Mouse (Mus musculus): ENCODE results near the gene Tmem186. TPM values are rescaled to one million over a fixed set of nuclear protein-coding genes. Genes with fewer than 3 reads are reported as not detected.

Gene Tmem186
- polyA plus RNA-seq, 1 experiment from 2014 or later: 11.1 TPM

DNA sequence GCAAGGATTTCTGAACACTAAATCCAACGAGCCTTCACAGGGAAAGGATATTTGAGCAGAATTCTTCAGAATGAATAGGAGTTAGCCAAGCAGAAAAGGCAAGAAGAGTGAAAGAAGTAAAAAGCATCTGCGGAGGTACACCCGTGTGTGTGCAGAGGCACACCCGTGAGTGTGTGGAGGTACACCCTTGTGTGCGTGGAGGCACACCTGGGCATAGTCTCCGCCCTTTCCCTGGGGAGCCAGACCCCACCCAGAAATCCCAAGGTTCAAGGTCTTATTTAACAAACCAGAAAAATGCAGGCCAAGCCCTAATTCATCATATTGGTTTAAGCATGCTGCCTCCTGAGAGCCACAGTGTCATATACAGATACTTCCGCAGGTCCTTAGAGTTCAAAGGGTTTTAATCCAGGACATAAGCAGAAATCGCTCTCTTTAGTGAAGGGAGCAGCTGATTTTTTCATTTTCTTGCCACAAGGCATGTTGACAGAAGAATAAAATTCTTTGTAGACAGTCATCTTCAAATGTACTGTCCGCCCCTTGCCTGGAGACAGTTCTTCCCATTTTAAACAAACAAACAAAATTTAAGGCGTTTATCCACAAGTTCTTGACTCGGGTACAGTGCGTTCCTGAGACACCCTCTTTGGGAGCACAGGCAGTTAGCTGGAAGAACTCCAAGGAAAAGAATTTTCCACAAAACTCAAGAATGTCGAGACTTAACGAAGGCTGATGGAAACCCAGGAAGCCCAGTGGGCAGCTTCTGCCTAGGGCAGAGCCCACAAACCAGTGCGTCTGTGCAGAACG, 17.0 kb downstream of the Tmem186 start:
- TF ChIP-seq EP300 (optimal IDR thresholded peaks at IDR 0.05): no peak
- TF ChIP-seq CTCF (IDR thresholded peaks at IDR 0.05; ENCODE audit: low read depth): no peak
- no peak overlapping the region for H3K4me3 ChIP-seq (ENCODE audit: low read depth, low read length)
- no peaks in the 10 kb centered on the region for H3K27me3 ChIP-seq (ENCODE audit: control insufficient read depth, insufficient read depth, low read length)
- H3K27ac ChIP-seq (replicated peaks): peak overlapping the region; percentile 53; the same call in 1 of the 2 replicates
- H3K4me2 ChIP-seq (replicated peaks; ENCODE audit: low read depth): no peak overlapping the region
- ATAC-seq (ENCODE audit: low FRiP score, low TSS enrichment) (peak; percentile 85), DNase-seq (ENCODE audit: low spot score) (peak; percentile 61)
- H3K36me3 ChIP-seq (ENCODE audit: control insufficient read depth, insufficient read depth, low read length): no peaks in the 10 kb centered on the region
- no peaks in the 10 kb centered on the region for H3K9me3 ChIP-seq (ENCODE audit: control insufficient read depth, low read length)
- H3K4me1 ChIP-seq (replicated peaks; ENCODE audit: control insufficient read depth, insufficient read depth): peaks cover 9% of the 10 kb centered on the region; the same call in 1 of the 2 replicates
- 26% methylated on average over 16 of the region's 16 CpGs for WGBS
- no peak overlapping the region for H3K9ac ChIP-seq (ENCODE audit: low read length)

- no peak for TF ChIP-seq EP300 (optimal IDR thresholded peaks at IDR 0.05)
- no peak for TF ChIP-seq CTCF (IDR thresholded peaks at IDR 0.05; ENCODE audit: low read depth)
- Histone ChIP-seq H3K27ac (replicated peaks) (peak overlapping the region; percentile 53), H3K4me3 (ENCODE audit: low read depth, low read length) (no peak overlapping the region), H3K9me3 (ENCODE audit: control insufficient read depth, low read length) (no peaks in the 10 kb centered on the region), H3K4me1 (replicated peaks; ENCODE audit: control insufficient read depth, insufficient read depth) (peaks cover 9% of the 10 kb centered on the region; the same call in 1 of the 2 replicates), H3K9ac (ENCODE audit: low read length) (no peak overlapping the region), H3K4me2 (replicated peaks; ENCODE audit: low read depth) (no peak overlapping the region), H3K36me3 (ENCODE audit: control insufficient read depth, insufficient read depth, low read length) (no peaks in the 10 kb centered on the region), H3K27me3 (ENCODE audit: control insufficient read depth, insufficient read depth, low read length) (no peaks in the 10 kb centered on the region)
- no peak for ATAC-seq (ENCODE audit: low FRiP score, low TSS enrichment)
- no peak for DNase-seq (ENCODE audit: low spot score)
- WGBS: 15% methylated on average over 10 of the region's 10 CpGs
These were observed 17.7 kb downstream of the Tmem186 start for GRCm38 (mm10) chr16:8619659-8620314.

DNA sequence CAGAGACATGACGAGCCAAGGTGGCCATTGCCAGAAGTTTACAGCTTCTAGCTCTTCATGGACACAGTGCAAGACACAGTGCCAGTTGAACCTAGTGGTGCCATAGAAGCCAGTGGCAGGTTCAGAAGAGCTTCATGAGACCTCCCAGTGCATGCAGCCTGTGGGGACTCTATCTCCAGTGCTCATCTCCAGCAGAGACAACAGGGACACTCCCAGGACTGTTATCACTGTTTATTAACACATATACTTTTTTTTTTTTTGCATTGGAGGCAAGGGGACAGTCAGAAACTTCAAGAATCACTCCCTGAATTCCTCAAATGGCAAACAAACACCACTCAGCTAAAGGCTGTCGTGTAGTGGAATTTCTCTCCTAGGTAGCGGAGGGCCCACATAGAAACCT, 24.1 kb downstream of the Tmem186 start:
- DNase-seq (ENCODE audit: low spot score) (no peak), ATAC-seq (ENCODE audit: low FRiP score, low TSS enrichment) (no peak)
- WGBS: 80% methylated on average over 3 of the region's 3 CpGs
- TF ChIP-seq CTCF (IDR thresholded peaks at IDR 0.05; ENCODE audit: low read depth) (no peak), EP300 (optimal IDR thresholded peaks at IDR 0.05) (no peak)
- H3K4me3 ChIP-seq (ENCODE audit: low read depth, low read length): no peak overlapping the region
- H3K9ac ChIP-seq (ENCODE audit: low read length): no peak overlapping the region
- H3K9me3 ChIP-seq (ENCODE audit: control insufficient read depth, low read length): no peaks in the 10 kb centered on the region
- no peak overlapping the region for H3K27ac ChIP-seq (replicated peaks)
- no peaks in the 10 kb centered on the region for H3K36me3 ChIP-seq (ENCODE audit: control insufficient read depth, insufficient read depth, low read length)
- H3K27me3 ChIP-seq (ENCODE audit: control insufficient read depth, insufficient read depth, low read length): no peaks in the 10 kb centered on the region
- no peaks in the 10 kb centered on the region for H3K4me1 ChIP-seq (replicated peaks; ENCODE audit: control insufficient read depth, insufficient read depth)
- no peak overlapping the region for H3K4me2 ChIP-seq (replicated peaks; ENCODE audit: low read depth)

DNA sequence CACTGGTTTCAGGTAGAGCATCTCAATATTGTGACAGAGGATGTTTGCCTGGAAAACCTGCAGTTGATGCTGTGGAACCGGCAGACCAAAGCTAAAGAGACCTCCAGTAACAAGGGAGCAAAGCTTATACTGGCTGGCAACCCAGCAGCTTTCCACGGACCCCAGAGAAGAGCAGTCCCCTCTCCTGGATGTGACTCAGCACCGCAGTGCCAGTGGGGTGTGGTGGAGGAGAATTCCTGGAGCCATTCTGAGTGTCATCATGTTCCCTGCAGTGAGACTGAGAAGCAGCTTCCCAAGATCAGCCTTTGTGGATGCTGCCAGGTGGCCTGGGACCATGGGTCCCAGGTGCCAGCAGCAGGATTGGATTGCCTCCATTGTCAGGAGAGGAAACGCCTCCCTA, 24.5 kb downstream of the Tmem186 start:
- WGBS: 73% methylated on average over 4 of the region's 4 CpGs
- Histone ChIP-seq H3K36me3 (ENCODE audit: control insufficient read depth, insufficient read depth, low read length) (no peaks in the 10 kb centered on the region), H3K9ac (ENCODE audit: low read length) (no peak overlapping the region), H3K27me3 (ENCODE audit: control insufficient read depth, insufficient read depth, low read length) (no peaks in the 10 kb centered on the region), H3K4me1 (replicated peaks; ENCODE audit: control insufficient read depth, insufficient read depth) (no peaks in the 10 kb centered on the region), H3K4me3 (ENCODE audit: low read depth, low read length) (no peak overlapping the region), H3K27ac (replicated peaks) (no peak overlapping the region), H3K9me3 (ENCODE audit: control insufficient read depth, low read length) (no peaks in the 10 kb centered on the region), H3K4me2 (replicated peaks; ENCODE audit: low read depth) (no peak overlapping the region)
- DNase-seq (ENCODE audit: low spot score) (no peak), ATAC-seq (ENCODE audit: low FRiP score, low TSS enrichment) (no peak)
- TF ChIP-seq CTCF (IDR thresholded peaks at IDR 0.05; ENCODE audit: low read depth): no peak
- TF ChIP-seq EP300 (optimal IDR thresholded peaks at IDR 0.05): no peak

DNA sequence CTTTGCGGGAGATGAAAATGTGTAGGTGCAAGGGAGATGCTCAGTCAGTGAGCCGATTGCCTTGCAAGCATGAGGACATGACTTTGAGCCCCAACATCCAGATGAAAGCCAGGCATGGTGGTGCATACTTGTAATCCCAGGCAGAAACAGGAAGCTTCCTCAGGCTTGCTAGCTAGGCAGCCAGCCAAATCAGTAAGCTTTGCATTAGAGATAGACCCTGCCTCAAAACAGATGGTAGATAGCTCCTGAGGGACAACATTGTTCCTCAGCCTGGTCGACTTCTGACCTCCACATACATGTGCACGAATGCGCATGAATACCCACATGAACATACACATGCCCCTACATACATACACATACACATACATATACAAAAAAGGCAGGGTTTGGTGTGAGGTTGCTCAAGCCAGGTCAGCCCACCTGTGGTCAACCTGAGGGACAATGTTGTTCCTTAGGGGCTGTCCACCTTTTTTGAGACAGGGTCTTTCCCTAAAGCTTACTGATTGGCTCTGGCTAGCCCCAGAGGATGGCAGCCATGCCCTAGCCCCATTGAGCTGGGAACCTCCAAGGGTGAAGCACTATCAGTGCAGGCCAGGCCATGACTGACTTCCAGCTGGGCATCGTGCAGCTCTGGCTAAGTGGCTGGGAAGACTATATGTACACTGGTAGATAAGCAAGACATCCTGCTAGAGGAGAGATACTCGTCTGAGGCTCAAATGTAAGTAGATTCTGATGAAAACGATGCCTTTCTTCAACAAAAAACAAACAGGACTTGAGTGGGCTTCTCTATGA, 25.1 kb downstream of the Tmem186 start:
- Histone ChIP-seq H3K4me2 (replicated peaks; ENCODE audit: low read depth) (no peak overlapping the region), H3K27me3 (ENCODE audit: control insufficient read depth, insufficient read depth, low read length) (no peaks in the 10 kb centered on the region), H3K36me3 (ENCODE audit: control insufficient read depth, insufficient read depth, low read length) (no peaks in the 10 kb centered on the region), H3K4me1 (replicated peaks; ENCODE audit: control insufficient read depth, insufficient read depth) (no peaks in the 10 kb centered on the region), H3K4me3 (ENCODE audit: low read depth, low read length) (no peak overlapping the region), H3K9ac (ENCODE audit: low read length) (no peak overlapping the region), H3K27ac (replicated peaks) (no peak overlapping the region), H3K9me3 (ENCODE audit: control insufficient read depth, low read length) (no peaks in the 10 kb centered on the region)
- ATAC-seq (ENCODE audit: low FRiP score, low TSS enrichment) (no peak), DNase-seq (ENCODE audit: low spot score) (no peak)
- no peak for TF ChIP-seq CTCF (IDR thresholded peaks at IDR 0.05; ENCODE audit: low read depth)
- no peak for TF ChIP-seq EP300 (optimal IDR thresholded peaks at IDR 0.05)
- 83% methylated on average over 8 of the region's 8 CpGs for WGBS
